Mouse (Mus musculus) liver, embryonic 11.5 days (tissue): ENCODE measurements around the gene Gm20605. TPM values are rescaled to one million over a fixed set of nuclear protein-coding genes. Genes with fewer than 3 reads are reported as not detected.
A peak's percentile ranks its signal among the peaks of the same experiment; 100 is the strongest.

ENCODE experiments used
- ATAC-seq: fragments of 200-750 bp; cut with Nextera tagmentation; replicated peaks from 2 replicates; pipeline ENCODE4 v1.8.0; 2017; ENCODE audit warnings: moderate number of reproducible peaks, mild to moderate bottlenecking, moderate TSS enrichment, moderate library complexity; ENCODE audit not compliant: low FRiP score
- DNase-seq: peaks from one replicate; pipeline ENCODE4 v3.0.0-alpha.2; 2017; ENCODE audit warnings: low spot score
- H3K27ac ChIP-seq: fragments of 300-500 bp; sonication (generic); 2 replicates; pipeline ENCODE4 v1.5.1; 2014; ENCODE audit warnings: mild to moderate bottlenecking, low read depth, low read length, control low read depth
- H3K27me3 ChIP-seq: fragments of 300-500 bp; sonication (generic); replicated peaks from 2 replicates; pipeline ENCODE4 v1.6.1; 2014; ENCODE audit warnings: low read length, mixed read lengths; ENCODE audit not compliant: control insufficient read depth, insufficient read depth
- H3K36me3 ChIP-seq: fragments of 300-500 bp; sonication (generic); 2 replicates; pipeline ENCODE4 v1.6.1; 2014; ENCODE audit warnings: mild to moderate bottlenecking, low read length, moderate library complexity, mixed read lengths; ENCODE audit not compliant: control insufficient read depth, insufficient read depth
- H3K4me1 ChIP-seq: fragments of 300-500 bp; sonication (generic); replicated peaks from 2 replicates; pipeline ENCODE4 v1.6.1; 2014; ENCODE audit warnings: low read length, mixed read lengths; ENCODE audit not compliant: control insufficient read depth, insufficient read depth
- H3K4me2 ChIP-seq: fragments of 300-500 bp; sonication (generic); 2 replicates; pipeline ENCODE4 v1.6.1; 2014; ENCODE audit warnings: mild to moderate bottlenecking, control low read depth, moderate library complexity
- H3K4me3 ChIP-seq: fragments of 300-500 bp; sonication (generic); 2 replicates; pipeline ENCODE4 v1.5.1; 2014; ENCODE audit warnings: low read depth, low read length, control low read depth
- H3K9ac ChIP-seq: fragments of 300-500 bp; sonication (generic); 2 replicates; pipeline ENCODE4 v1.6.1; 2014; ENCODE audit warnings: low read depth, low read length, control low read depth
- H3K9me3 ChIP-seq: fragments of 300-500 bp; sonication (generic); 2 replicates; pipeline ENCODE4 v1.6.1; 2016; ENCODE audit warnings: low read length, inconsistent platforms, mixed read lengths; ENCODE audit not compliant: control insufficient read depth
- WGBS: fragments of 180-500 bp; shearing (Covaris S2); extraction: QIAGEN DNeasy Blood & Tissue Kit; methylation state at CpG from one replicate; pipeline ENCODE4 v1.1.7; 2014; 5-methylcytosine and 5-hydroxymethylcytosine counted together
- polyA plus RNA-seq: library from polyadenylated mRNA; unstranded; fragments of >200 nt; fragmentation: Nextera tagmentation; extraction: Ambion mirVana; gene quantifications from 2 replicates; pipeline ENCODE4 v1.2.1, GENCODE M21; 2014

Gene Gm20605
- polyA plus RNA-seq, 1 experiment from 2014 or later, result 13.2 TPM

GRCm38 (mm10) chr5:137623937-137624530, 4.9 kb upstream of the Gm20605 start:
- Histone ChIP-seq H3K9me3 (no peaks in the 10 kb centered on the region), H3K27me3 (no peaks in the 10 kb centered on the region), H3K36me3 (no peaks in the 10 kb centered on the region), H3K4me2 (no peak overlapping the region), H3K4me3 (no peak overlapping the region), H3K4me1 (peaks cover 5% of the 10 kb centered on the region; the same call in 1 of the 2 replicates), H3K9ac (no peak overlapping the region), H3K27ac (no peak overlapping the region)
- 61% methylated on average over 11 of the region's 11 CpGs for WGBS
- no peak for ATAC-seq
- no peak for DNase-seq

DNA sequence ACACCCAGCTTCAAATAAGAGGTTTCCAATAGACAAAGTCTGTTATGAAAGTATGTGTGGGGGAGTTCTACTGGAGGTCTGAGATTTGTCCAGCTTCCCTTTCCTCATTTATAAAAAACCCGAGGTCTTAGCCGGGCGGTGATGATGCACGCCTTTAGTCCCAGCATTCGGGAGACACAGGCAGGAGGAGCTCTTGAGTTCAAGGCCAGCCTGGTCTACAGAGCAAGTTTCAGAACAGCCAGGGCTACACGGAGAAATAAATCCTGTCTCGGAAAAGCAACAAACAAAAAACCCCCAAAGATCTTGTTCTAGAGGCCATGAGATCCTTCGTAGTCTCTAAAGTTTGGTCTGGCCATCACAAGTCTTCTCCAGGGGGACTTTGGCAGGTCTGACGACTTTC, 984 bp upstream of the Gm20605 start:
- no peak for ATAC-seq
- H3K4me1 ChIP-seq, result peaks cover 30% of the 10 kb centered on the region

DNA sequence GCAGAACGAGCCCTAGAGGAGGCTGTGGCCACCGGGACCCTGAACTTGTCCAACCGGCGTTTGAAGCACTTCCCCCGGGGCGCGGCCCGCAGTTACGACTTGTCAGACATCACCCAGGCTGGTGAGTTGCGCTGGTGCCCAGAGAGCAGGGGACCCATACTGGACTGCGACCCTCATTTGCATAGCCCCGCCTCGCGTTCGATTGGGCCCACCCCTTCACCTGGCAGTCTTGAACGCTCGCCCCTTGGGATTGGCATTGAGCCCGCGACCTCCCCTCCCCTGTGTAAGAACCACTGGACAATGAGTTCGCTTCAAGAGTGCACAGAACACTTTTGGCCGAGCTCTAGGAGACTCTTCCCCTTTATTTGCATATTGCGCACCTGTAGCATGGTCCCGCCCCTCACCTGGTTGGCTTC, 339 bp downstream of the Gm20605 start:
- Histone ChIP-seq H3K27me3 (no peaks in the 10 kb centered on the region), H3K27ac (peak overlapping the region; percentile 98), H3K4me2 (peak overlapping the region; percentile 96), H3K9ac (peak overlapping the region; percentile 86), H3K36me3 (peaks cover 6% of the 10 kb centered on the region; the same call in 1 of the 2 replicates), H3K4me1 (peaks cover 30% of the 10 kb centered on the region), H3K4me3 (peak overlapping the region; percentile 81), H3K9me3 (no peaks in the 10 kb centered on the region)
- DNase-seq (no peak), ATAC-seq (peak; percentile 39)
- WGBS, result 0% methylated on average over 23 of the region's 23 CpGs

More for the DNA sequence above, 984 bp upstream of the Gm20605 start:
- Histone ChIP-seq H3K4me2 (peak overlapping the region; percentile 72), H3K36me3 (no peaks in the 10 kb centered on the region), H3K27ac (peak overlapping the region; percentile 57), H3K9ac (peak overlapping the region; percentile 80), H3K9me3 (no peaks in the 10 kb centered on the region), H3K27me3 (no peaks in the 10 kb centered on the region), H3K4me3 (peak overlapping the region; percentile 55)
- 3% methylated on average over 9 of the region's 9 CpGs for WGBS
- no peak for DNase-seq

GRCm38 (mm10) chr5:137629906-137630545, 1.1 kb downstream of the Gm20605 start:
- H3K4me2 ChIP-seq, result peak overlapping the region; percentile 96
- H3K9ac ChIP-seq, result peak overlapping the region; percentile 86
- ATAC-seq (no peak), DNase-seq (no peak)
- H3K27me3 ChIP-seq, result no peaks in the 10 kb centered on the region
- H3K36me3 ChIP-seq, result peaks cover 6% of the 10 kb centered on the region; the same call in 1 of the 2 replicates
- peaks cover 24% of the 10 kb centered on the region for H3K4me1 ChIP-seq
- WGBS, result 15% methylated on average over 6 of the region's 6 CpGs
- H3K27ac ChIP-seq, result peak overlapping the region; percentile 98
- H3K4me3 ChIP-seq, result peak overlapping the region; percentile 81
- H3K9me3 ChIP-seq, result no peaks in the 10 kb centered on the region

DNA sequence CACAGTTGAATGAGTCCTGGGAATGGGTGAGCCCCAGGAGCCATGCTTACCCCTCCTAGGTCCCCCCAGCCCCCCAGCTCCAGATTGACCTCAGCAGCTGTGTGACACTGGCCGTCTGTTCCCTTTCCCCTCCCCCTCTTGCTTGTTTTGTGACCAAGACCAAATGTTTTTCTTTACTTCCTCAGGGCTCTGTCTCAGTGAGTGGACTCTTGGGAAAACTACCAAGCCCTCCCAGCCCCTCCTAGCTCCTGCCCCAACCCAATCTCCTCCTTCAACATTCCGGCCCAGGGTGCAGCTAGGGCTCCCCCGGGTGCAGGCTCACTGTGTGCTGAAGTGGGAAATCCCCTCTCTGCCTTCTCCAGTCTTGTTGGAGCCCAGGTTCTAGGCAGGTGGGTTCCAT, 1.6 kb downstream of the Gm20605 start:
- Histone ChIP-seq H3K27ac (peak overlapping the region; percentile 98), H3K27me3 (no peaks in the 10 kb centered on the region), H3K9ac (peak overlapping the region; percentile 57), H3K36me3 (peaks cover 6% of the 10 kb centered on the region; the same call in 1 of the 2 replicates), H3K4me2 (peak overlapping the region; percentile 96), H3K9me3 (no peaks in the 10 kb centered on the region), H3K4me3 (peak overlapping the region; percentile 81), H3K4me1 (peaks cover 24% of the 10 kb centered on the region)
- no peak for ATAC-seq
- DNase-seq, result no peak
- WGBS, result 24% methylated on average over 3 of the region's 3 CpGs

- ATAC-seq (no peak), DNase-seq (no peak)
- Histone ChIP-seq H3K4me3 (peak overlapping the region; percentile 81), H3K9me3 (no peaks in the 10 kb centered on the region), H3K27me3 (no peaks in the 10 kb centered on the region), H3K4me2 (peak overlapping the region; percentile 96), H3K4me1 (peaks cover 24% of the 10 kb centered on the region), H3K9ac (peak overlapping the region; percentile 57), H3K27ac (peak overlapping the region; percentile 98), H3K36me3 (peaks cover 6% of the 10 kb centered on the region; the same call in 1 of the 2 replicates)
- WGBS, result 38% methylated on average over 9 of the region's 9 CpGs
Observed at GRCm38 (mm10) chr5:137631171-137631570, 2.2 kb downstream of the Gm20605 start.

DNA sequence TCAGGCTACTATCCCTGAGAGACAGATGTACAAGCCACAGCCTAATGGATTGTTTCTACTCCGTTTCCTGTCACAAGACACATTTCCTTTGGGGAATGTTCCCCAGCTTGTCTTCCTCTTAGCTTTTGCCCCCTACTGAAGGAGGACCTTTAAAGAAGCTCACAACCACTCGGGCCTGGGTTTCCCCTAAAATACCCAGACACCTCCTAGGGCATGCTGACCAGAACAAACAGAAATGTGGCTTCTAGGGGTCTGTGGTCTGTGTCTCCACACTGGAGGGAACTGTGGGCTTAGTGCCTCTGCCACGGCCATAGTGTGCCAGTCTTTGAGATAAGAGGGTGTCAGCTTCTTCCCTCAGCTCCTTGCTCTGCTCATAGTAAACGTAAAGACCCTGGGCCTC, 2.6 kb downstream of the Gm20605 start:
- Histone ChIP-seq H3K4me1 (peaks cover 24% of the 10 kb centered on the region), H3K4me3 (peak overlapping the region; percentile 81), H3K9me3 (no peaks in the 10 kb centered on the region), H3K27me3 (no peaks in the 10 kb centered on the region), H3K36me3 (peaks cover 7% of the 10 kb centered on the region; the same call in 1 of the 2 replicates), H3K9ac (peak overlapping the region; percentile 57; the same call in 1 of the 2 replicates), H3K27ac (peak overlapping the region; percentile 98), H3K4me2 (peak overlapping the region; percentile 96)
- WGBS, result 27% methylated on average over 4 of the region's 4 CpGs
- ATAC-seq (no peak), DNase-seq (no peak)

- Histone ChIP-seq H3K27ac (no peak overlapping the region), H3K9ac (no peak overlapping the region), H3K9me3 (no peaks in the 10 kb centered on the region), H3K4me1 (peaks cover 24% of the 10 kb centered on the region), H3K27me3 (no peaks in the 10 kb centered on the region), H3K36me3 (peaks cover 24% of the 10 kb centered on the region), H3K4me2 (no peak overlapping the region), H3K4me3 (no peak overlapping the region)
- ATAC-seq, result no peak
- no peak for DNase-seq
- WGBS, result 86% methylated on average over 12 of the region's 12 CpGs
Observed at GRCm38 (mm10) chr5:137633397-137634084, 4.6 kb downstream of the Gm20605 start.
